Mouse (Mus musculus): Measurements from ENCODE around the gene Fmo2.

Fmo2 gene

DNA sequence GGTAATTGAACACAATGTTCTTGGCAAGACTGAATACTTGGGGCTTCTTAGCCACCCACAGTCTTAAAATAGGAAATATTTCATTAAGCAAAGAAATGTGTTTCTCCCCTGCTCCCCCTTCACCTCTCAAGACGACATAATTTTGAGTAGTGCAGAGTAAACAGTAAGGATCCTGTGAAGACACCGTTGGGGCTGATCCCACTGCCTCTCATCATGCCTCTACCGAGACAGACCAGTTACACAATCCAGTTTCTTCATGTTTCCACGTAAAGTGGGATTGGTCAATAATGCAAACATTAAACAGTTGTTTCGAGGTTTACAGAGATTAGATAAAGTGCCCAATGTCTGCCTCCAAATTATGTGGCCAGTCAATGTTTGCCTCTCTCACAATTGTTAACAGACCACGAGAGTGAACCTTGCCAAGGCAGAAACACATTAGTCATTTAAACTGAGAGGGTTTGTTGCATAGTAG lies 6.5 kb downstream of the Fmo2 start:
- no peak for DNase-seq (ENCODE audit: low read depth, low spot score)

DNA sequence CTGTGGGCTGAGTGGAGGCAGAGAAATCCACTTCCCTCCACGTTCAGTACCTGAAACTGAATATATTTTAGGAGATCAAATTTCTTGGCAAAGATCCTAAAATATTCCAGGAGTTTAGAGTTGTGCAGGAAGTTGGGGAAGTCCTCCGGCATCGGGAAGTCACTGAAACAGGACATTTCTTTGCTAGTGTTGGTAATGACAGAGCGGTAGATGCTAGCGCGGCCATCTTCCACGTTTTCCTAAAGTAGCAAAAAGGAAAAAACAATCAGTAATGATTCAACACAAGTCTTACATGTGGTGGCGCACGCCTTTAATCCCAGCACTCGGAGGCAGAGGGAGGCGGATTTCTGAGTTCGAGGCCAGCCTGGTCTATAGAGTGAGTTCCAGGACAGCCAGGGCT lies 9.9 kb downstream of the Fmo2 start:
- DNase-seq (ENCODE audit: low read depth, low spot score), result no peak

DNA sequence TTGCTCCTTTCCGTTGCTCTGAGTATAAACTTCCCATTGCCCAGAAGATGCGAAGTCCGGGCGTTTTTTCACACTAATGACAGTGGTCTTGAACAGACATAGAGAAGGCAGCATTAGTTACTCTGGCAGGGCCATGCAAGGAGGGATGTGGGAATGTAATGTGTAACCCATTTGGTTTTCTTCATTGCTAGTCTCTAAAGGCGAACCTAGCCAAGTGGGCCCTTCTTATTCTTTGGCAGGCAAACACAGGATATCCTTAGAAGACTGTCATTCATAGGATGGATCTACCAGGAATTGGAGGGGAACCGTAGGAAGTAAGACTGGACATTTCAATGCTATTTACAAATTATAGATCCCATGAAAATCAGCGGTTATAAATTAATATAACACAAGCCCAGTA lies 10.9 kb downstream of the Fmo2 start:
- DNase-seq (ENCODE audit: low read depth, low spot score), result no peak

DNA sequence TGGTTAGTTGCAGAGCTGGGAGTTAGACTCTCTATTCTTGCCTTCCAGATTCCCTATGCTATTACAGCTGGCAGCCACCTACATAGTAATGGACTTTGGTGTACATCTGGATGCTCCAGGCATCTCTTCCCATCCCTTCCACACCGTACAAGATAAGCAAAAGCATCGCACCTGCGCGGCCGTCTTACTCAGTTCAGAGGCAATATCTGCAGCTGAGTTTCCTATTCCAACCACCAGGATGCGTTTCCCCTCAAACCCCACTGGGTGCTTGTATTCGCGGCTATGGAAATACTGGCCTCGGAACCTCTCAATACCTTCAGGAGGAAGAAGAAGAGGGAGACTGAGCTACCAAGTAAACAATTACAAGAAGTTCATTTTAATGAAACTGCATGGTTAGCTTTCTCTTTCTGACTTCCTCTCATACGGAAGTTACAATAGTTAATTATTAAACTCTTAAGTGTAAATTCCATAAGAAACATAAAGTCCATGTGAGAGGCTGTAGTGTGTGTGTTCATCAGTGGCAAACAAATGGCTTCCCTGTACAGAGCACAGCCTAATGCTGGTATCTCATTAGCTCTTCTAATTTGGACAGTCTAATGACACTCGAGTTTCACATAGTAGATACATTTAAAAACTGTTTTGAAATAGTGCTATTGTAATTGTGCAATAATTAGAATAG lies 12.2 kb downstream of the Fmo2 start:
- DNase-seq (ENCODE audit: low read depth, low spot score), result no peak

DNA sequence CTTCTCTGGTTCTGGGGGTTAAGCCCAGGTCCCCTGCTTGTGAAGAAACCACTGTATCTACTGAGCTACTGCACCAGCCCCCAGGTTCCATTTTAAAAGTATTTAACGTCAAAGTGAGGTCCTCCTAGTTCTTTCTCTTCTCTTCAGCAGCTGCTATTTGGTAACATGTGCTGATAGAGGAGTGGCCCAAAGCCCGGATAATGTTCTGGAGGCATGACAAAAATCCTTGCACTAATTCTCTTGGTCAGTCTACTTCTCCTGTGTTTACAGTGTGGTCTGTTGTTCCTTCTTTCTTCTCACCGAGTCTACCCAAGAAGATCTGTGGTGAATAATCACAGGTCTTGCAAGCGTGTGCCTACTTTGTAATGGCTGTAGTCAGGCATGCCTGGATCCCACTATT lies 15.8 kb downstream of the Fmo2 start:
- no peak for DNase-seq (ENCODE audit: low read depth, low spot score)

DNA sequence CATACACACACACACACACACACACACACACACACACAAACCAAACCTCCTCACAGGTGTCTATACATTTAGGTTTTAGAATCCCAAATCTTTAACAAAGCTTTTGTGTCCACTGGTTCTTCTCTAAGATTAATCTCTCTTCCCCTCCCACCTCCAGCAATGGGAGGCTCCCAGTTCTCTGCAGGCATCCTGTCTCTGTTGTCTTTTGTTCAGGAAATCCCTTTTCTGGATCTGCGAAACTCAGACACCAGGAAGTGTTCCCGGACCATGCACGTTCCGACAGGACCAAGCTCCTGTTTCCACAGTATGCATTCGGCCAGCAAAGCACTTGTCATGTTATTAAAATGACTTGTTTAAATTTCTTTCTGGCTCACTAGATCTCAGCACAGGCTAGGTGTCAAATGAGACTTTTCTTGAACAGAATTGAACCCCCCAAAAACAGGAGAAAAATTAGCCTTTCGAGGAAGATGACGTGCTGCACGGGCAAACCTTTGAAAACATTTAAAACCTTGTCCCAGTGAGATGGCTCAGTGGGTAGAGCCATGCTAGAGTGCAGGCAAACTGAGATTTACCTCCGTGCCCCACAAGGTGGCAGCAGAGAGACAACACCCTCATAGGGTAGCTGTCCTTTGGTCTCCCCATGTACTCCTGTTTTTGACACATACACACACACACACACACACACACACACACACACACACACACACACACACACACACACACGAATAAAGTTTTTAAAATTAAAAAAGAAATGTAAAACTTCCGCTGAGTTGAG lies 18.7 kb downstream of the Fmo2 start:
- DNase-seq (ENCODE audit: low read depth, low spot score), result no peak

DNA sequence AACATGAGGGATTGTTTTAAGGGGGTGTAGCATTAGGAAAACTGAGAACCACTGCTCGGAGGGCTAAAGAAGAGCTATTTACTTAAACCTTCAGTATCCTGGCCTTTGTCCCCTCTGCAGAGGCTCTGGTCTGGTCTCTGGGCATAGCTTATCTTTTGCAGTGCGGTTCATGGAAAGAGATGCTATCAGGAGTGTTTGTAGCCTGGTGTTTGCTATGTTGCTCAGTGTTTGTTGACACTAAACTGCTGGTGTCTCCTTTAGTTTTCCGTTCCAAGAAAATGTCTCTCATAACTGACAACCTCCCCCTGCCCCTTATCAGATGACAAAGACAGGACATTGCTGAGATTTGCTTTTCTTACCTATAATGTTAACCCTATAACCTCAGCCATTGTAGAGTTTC lies 23.4 kb downstream of the Fmo2 start:
- no peak for DNase-seq (ENCODE audit: low read depth, low spot score)

DNA sequence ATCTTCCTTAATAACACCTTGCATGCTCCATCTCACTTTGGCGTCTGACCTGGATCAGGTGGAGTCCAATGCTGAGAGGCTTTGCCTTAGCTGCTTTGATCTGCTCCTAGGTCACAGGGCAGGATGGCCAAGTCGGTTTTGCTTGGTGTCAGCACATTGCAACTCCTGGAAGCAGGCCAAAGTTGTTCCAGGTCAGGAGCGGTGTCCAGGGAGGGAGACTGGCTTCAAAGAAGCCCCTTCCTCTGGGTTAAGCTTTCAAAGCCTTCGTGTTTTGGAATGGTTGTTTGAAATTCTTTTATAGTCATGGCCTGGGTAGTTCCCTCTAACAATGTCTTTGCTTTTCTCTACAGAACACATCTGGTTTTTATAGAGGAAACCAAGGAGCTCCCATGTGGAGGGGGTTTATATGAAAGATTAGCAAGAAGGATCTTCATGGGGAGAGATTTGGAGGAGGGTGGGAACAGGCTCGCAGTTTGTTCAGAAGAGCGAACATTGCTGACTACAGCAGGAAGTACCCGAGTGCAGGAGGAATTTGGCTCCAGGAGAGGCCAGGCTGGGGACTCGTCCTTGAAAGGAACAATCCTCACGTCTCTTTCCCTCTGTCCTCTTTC lies 26.7 kb downstream of the Fmo2 start:
- no peak for DNase-seq (ENCODE audit: low read depth, low spot score)

DNA sequence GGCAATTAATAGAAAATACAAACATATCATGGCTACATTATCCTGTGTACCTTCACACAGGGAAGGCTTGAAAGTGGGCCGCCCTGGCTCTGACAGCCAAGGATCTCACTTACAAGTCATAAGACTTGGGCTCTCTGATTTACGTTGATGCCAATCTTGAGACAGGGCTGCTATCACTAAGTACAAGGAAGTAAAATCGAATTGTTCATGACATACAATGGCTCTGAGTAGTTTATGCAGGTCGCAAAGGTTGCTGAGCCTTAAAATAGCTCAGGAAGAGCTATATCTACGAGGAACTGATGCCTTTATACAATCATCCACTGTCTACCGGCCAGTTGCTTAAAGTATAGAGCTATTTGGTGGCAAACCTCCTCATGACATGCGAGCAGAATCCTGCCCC lies 27.5 kb downstream of the Fmo2 start:
- DNase-seq (ENCODE audit: low read depth, low spot score), result no peak

DNA sequence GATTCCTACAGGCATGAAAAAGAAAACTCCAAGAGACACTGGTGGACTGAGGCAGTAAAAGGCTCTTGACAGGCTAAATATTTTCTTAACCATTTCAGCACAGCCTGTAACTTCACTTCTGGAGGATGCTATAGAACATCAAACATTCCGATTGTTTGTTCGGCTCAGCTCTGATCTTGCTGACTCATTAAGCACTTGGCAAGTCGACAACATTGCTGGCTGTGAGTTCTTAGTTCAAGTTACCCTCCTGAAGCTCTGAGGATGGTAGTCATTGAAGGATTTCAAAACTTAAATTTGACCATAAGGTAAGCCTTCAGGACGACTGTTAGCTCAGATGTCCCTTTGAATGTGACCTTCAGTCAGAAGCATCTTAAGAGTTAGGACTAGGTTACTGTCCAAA lies 31.1 kb downstream of the Fmo2 start:
- no peak for DNase-seq (ENCODE audit: low read depth, low spot score)

DNA sequence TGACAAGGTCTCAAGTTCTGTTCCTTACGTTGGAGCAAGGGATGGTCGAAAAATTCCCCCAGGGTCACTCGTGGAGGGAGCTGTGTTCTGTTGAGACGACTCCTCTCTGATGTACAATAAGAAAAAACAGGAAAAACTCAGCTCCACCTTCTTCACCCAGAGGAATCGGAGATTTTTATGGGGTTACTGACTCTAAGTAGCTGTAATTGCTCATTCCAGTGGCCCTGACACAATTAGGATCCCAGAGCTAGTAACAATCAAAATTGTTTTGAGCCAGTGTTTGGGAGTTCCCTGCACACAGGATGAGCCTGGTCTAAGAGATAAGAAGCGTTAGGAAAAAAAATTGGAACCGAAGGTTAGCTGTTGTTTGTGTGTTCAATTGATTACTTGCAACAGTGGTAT lies 32.2 kb downstream of the Fmo2 start, which contains the start of gene Fmo1:
Gene Fmo1 (minus strand): TSS at position 331 of the 402 bp plus-strand sequence.
- DNase-seq (ENCODE audit: low read depth, low spot score), result no peak

DNA sequence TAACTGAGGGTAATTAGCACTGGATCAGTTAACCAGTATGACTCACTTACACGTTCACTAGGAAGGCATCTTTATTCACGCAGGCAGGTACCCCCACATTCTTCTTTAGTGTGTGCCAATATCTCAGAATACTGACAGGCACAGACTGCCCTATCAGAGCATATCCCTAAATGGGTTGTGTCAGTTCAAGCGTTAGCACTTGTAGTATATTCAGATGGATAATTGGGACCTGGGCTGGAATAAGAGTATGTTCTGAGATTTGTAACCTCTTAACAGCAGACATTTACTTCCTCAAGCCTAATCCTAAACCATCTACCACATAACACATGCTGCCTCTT lies 33.1 kb downstream of the Fmo2 start:
- DNase-seq (ENCODE audit: low read depth, low spot score), result no peak

DNA sequence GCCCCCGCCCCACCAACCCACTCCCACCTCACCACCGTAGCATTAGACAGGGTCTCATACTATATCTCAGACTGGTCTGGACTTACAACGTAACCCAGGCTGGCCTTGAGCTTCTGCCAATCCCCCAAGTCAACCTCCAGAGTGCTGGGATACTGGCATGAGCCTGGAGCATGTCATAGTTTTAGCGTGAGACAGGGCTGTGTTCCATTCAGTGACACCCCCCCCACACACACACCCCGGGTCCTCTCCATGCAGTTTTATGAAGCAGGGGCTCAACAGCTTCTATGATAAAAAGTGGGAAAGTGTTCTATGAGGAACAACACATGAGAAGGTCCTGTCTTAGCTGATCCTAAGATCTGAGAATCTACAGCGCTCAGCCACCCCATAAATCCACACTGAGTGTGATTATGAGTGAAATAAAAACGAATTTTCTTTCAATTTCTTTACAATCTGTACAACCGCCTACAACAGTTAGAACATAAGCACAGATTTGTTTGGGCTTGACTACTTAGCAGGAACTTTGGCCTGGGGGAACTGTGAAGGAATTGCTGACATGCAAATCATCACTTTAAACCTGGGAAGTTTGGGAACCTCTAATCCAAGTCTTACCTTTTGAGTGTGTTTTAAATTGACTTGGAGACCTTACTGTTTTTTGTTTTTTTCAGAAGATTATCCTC lies 33.6 kb downstream of the Fmo2 start:
- DNase-seq (ENCODE audit: low read depth, low spot score), result no peak

DNA sequence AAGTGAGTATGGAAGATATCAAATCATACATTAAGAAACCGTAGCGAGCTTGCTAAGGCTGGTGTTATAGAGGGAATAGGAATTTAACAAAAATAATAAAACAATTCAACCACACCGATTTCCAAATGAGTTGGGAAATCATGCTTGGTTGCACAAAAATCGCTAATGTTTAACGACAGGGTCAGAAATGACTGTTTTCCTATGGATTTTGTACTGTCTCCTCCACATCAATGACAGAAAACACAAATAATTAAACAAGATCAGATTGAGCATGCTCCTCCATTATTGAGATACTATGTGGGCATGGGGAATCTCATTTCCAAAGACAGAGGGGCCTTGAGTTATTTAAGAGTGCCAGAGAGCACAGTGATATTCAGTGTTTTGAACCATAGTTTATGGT lies 34.2 kb downstream of the Fmo2 start:
- no peak for DNase-seq (ENCODE audit: low read depth, low spot score)

DNA sequence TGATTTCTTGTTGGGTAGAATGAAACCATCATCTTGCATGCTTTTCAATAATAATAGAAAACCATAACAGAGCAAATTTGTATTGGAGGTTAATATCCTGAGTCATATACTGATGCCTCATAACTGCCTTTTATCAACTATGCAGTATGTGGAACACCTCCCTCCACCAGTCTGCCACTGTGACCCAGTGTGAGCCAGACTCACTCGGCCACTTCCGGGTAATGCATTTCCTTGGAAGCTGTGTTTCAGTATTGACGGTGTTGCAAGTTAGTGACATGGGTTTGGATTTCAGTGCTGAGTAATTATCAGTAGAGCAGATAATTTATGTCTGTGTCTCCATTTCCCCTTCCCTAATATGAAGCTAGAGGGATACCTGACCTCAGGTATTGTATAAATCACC lies 34.9 kb downstream of the Fmo2 start:
- no peak for DNase-seq (ENCODE audit: low read depth, low spot score)

DNA sequence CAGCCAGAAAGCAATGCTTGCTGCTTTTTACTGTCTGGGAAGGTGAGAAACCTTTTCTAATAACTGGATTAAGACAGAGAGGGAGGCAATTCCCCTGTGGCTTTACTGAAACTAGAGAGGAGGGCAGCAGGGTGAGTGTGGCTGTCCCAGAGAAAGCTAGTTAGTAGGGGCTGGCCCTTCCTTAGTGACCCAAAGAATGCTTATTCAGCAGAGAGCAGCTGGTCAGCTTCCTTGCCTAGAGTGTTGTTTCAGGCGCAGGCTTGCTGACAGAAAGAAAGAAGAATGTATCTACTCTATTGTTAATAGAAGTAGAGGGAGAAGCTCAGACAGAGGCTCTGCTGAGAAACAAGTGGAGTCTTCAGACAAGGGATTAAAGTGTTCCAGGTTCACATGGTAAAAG lies 36.2 kb downstream of the Fmo2 start:
- DNase-seq (ENCODE audit: low read depth, low spot score), result no peak

DNA sequence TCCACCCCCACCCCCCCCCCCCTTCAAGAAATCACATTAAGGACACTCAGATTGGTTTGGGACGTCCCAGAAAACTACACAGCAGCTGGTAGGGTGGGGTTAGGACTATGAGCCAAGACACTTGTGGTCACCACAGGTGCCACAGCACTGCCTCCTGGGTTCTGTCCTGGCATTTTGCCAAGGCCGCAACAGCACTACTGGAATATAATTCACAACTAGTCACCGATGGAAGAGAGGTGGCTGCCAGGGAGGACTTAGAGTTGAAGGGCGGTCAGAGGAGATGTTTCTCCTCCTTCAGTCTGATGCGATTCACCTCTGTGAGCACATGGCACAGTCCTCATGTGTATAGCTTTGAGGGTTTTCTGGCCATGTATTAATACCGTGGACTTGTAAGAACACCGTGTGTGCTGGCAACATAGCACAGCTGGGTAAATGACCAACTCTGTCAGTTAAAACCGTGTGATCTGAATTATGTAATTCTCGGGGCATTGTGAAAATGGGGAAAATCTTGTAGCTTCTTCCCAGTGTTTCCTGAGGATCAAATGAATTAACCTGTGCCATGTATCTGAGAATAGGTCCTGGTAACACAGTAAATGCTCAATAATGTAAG lies 38.4 kb downstream of the Fmo2 start:
- DNase-seq (ENCODE audit: low read depth, low spot score), result no peak

DNA sequence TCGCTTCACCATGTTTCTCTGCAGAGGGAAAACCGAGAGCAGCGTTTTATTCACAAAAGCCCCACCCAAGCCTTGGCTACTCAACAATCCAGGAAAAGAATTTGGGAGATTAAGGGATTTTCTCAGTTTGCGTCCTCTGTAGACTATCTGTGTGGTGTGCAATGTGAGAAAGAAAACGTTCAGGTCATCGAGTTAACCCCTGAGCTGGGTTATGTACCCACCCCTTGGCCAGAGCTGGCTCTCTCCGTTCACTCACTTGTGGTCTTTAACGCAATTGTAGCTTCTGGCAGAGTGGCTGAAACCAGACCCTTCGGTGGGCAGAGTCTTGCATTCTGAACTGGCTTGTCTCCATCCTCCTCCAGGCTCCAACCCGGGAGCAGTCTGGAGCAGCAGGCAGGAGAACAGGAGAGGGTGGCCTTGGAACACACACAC lies 39.0 kb downstream of the Fmo2 start:
- no peak for DNase-seq (ENCODE audit: low read depth, low spot score)

DNA sequence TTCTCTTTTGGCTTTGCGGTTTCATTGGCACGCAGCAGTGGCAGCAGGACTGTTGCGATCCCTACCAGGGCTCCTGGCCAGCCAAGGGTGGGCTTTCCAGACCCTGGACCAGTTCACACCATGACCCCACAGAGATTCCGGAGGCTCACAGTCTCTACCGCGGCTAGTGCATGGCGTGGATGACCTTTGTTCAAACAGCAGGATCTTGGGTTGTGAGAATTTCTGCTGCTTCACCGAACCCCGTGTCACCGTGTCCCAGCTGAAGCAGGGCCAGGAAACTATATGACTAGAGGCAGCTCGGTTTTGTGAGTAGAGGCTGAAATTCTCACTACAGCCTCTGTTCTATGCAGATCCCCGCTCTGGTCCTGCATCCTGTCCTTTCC lies 39.8 kb downstream of the Fmo2 start:
- no peak for DNase-seq (ENCODE audit: low read depth, low spot score)

DNA sequence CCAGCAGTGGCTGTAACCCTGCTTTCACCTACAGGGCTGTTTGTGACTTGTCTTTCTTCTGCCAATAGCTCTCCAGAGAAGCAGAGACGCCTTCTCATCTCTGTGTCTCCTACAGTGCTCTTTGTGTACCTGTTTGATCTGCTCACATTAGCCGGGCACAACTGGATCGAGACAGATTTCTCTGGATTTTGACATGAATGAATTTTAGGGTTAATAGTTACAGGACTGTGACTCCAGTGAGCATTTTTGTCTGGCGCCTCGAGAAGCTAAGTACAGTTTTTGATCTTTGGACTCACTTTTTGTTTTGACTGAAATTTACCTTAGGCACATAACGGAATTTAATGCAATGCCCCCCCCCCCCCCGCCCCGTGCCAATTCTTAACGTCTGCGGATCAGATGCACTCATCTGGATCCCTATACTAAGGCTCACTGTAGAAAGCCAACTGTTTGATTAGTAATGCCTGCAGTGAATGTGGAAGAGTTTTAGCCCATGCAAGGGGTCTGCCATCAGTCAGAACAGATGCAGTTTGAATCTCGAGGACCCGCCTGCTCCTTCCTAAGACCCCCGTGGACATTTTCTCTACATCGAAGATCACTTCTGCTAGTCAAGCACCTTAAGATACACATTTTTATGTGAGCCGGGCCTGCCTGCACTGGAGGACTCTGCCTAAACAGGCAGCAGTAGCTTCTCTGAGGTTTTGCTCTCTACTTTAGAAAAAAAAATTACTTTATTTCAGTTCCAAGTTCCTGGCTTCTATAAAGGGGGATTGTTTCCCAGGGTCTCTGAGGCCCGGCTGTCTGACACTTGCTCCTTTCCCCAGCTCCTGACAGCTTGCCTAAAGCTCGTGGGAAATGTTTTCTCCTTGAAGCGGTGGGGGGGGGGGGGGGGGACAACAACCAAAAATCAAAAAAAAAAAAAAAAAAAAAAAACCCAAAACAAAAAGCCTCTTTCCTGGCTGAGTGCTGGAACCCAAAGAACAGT lies 40.5 kb downstream of the Fmo2 start:
- DNase-seq (ENCODE audit: low read depth, low spot score), result no peak
